Mouse (Mus musculus) heart, postnatal 36 days (tissue): ENCODE data around the gene Nlgn2. TPM values are rescaled to one million over a fixed set of nuclear protein-coding genes. Genes with fewer than 3 reads are reported as not detected.
"Not testable (repeated sequence)": the region's sequence is repeated elsewhere in the genome, so short reads cannot be mapped to it uniquely, and the experiment has no call there.

Experiments used
- DNase-seq, 2 experiments: peaks; one replicate each; pipeline ENCODE4 v3.0.0; 2021 to 2022
- intact Hi-C: fragments of 180-260 bp; cut with DNase I; formaldehyde crosslinking; loops from one replicate; pipeline ENCODE4 v1.15.1; 2025
- total RNA-seq, 2 experiments: library from RNA; stranded (reverse); gene quantifications; 2 replicates each; pipeline ENCODE4 v1.2.3; 2021

Nlgn2 gene
- total RNA-seq, 2 experiments from 2014 or later, result 4.6 to 4.8 TPM

GRCm38 (mm10) chr11:69865561-69865960, 28.0 kb upstream of the Nlgn2 start:
- no peak for DNase-seq
- intact Hi-C loops, result loop anchor here (5.0 kb wide), 1 partner anchor 43 kb away; the partner anchor contains the start of gene Spem1

GRCm38 (mm10) chr11:69864138-69864860, 26.7 kb upstream of the Nlgn2 start:
- intact Hi-C loops, result no loop called here
- no peak for DNase-seq

- intact Hi-C loops, result not testable (repeated sequence)
Measured at GRCm38 (mm10) chr11:69863729-69864128, 26.1 kb upstream of the Nlgn2 start.

GRCm38 (mm10) chr11:69858113-69858998, 20.8 kb upstream of the Nlgn2 start, which contains the start of gene Tnk1:
Tnk1 (minus strand) TSS chr11:69858730.
- intact Hi-C loops, result no loop called here
- DNase-seq, result no peak

More at GRCm38 (mm10) chr11:69863729-69864128, 26.1 kb upstream of the Nlgn2 start:
- DNase-seq, result not testable (repeated sequence)

GRCm38 (mm10) chr11:69855347-69855746, 17.8 kb upstream of the Nlgn2 start:
- DNase-seq, result peak in 1 of 2 experiments; percentile 55
- intact Hi-C loops, result no loop called here

- DNase-seq, result no peak
- intact Hi-C loops, result no loop called here
Measured at GRCm38 (mm10) chr11:69854680-69855079, 17.1 kb upstream of the Nlgn2 start.

GRCm38 (mm10) chr11:69853994-69854393, 16.4 kb upstream of the Nlgn2 start:
- DNase-seq, result no peak
- intact Hi-C loops, result no loop called here

- DNase-seq, result no peak
- intact Hi-C loops, result no loop called here
Measured at GRCm38 (mm10) chr11:69850754-69851153, 13.2 kb upstream of the Nlgn2 start.

GRCm38 (mm10) chr11:69849884-69850283, 12.3 kb upstream of the Nlgn2 start:
- DNase-seq, result no peak
- intact Hi-C loops, result no loop called here

- DNase-seq, result no peak
- intact Hi-C loops, result no loop called here
Measured at GRCm38 (mm10) chr11:69849128-69849527, 11.5 kb upstream of the Nlgn2 start.

- DNase-seq, result no peak
- intact Hi-C loops, result no loop called here
Measured at GRCm38 (mm10) chr11:69848021-69848420, 10.4 kb upstream of the Nlgn2 start.

GRCm38 (mm10) chr11:69846738-69847688, 9.4 kb upstream of the Nlgn2 start:
- intact Hi-C loops, result loop anchor here (2.0 kb wide), 2 partner anchors 30 to 88 kb away; partner anchors contain the start of gene Polr2a

GRCm38 (mm10) chr11:69846198-69846680, 8.7 kb upstream of the Nlgn2 start, which contains the start of gene Plscr3:
Plscr3 (plus strand) TSS chr11:69846376.
- intact Hi-C loops, result loop anchor here (2.0 kb wide), 2 partner anchors 31 to 87 kb away; partner anchors contain the start of gene Polr2a
- DNase-seq, result peak; percentile 94 to 95

More at GRCm38 (mm10) chr11:69846738-69847688, 9.4 kb upstream of the Nlgn2 start:
- DNase-seq, result peak; percentile 42 to 62

- intact Hi-C loops, result loop anchor here (2.0 kb wide), 1 partner anchor 38 kb away; no protein-coding TSS in a partner anchor
- no peak for DNase-seq
Measured at GRCm38 (mm10) chr11:69838714-69839104, 1.1 kb upstream of the Nlgn2 start.

GRCm38 (mm10) chr11:69837952-69838713, 549 bp upstream of the Nlgn2 start, which contains the start of gene Tmem256:
Tmem256 (plus strand) TSS chr11:69838514.
- peak; percentile 92 to 95 for DNase-seq
- intact Hi-C loops, result loop anchor here (2.0 kb wide), 1 partner anchor 39 kb away; no protein-coding TSS in a partner anchor

GRCm38 (mm10) chr11:69836703-69837576, 644 bp downstream of the Nlgn2 start:
- intact Hi-C loops, result no loop called here
- peak in 1 of 2 experiments; percentile 42 for DNase-seq

GRCm38 (mm10) chr11:69835966-69836335, 1.6 kb downstream of the Nlgn2 start:
- DNase-seq, result no peak
- intact Hi-C loops, result loop anchor here (2.0 kb wide), 1 partner anchor 33 kb away; no protein-coding TSS in a partner anchor
